Mouse (Mus musculus) MEL (cell line): ENCODE data around the gene Diablo.

Experiments
- CTCF ChIP-seq, 3 experiments: IDR thresholded peaks in 2 of 3; conservative IDR thresholded peaks in 1 of 3; 2 replicates each; pipeline ENCODE4 v1.5.1; 2011 to 2012; ENCODE audit warnings: low read length in 3 of 3, low read depth in 2 of 3, mild to moderate bottlenecking in 2 of 3, improper control_type of control experiment in 1 of 3, inconsistent platforms in 1 of 3, mixed read lengths in 1 of 3, moderate library complexity in 1 of 3; ENCODE audit not compliant: control insufficient read depth in 1 of 3, insufficient read depth in 1 of 3, poor library complexity in 1 of 3, severe bottlenecking in 1 of 3
- POLR2A ChIP-seq, 2 experiments: IDR thresholded peaks; 2 replicates each; pipeline ENCODE4 v1.6.1; 2011 to 2012; ENCODE audit warnings: low read length in 2 of 2, mild to moderate bottlenecking in 2 of 2, control low read depth in 1 of 2, improper control_type of control experiment in 1 of 2, low read depth in 1 of 2, moderate library complexity in 1 of 2; ENCODE audit not compliant: control insufficient read depth in 1 of 2, insufficient read depth in 1 of 2, poor library complexity in 1 of 2
- SMC3 ChIP-seq: IDR thresholded peaks from 2 replicates; pipeline ENCODE4 v1.6.1; 2011; ENCODE audit warnings: low read depth, low read length, improper control_type of control experiment
- USF1 ChIP-seq: IDR thresholded peaks from 2 replicates; pipeline ENCODE4 v1.6.1; 2014; ENCODE audit warnings: low read depth, mild to moderate bottlenecking, inconsistent platforms, low read length, improper control_type of control experiment, moderate library complexity

- no peak for TF ChIP-seq USF1
- no peak for TF ChIP-seq POLR2A (IDR thresholded peaks at IDR 0.05; ENCODE audit: control insufficient read depth in 1 of 2, insufficient read depth in 1 of 2, low read depth in 1 of 2, low read length in 2 of 2, poor library complexity in 1 of 2)
- TF ChIP-seq SMC3 = no peak
- TF ChIP-seq CTCF (IDR thresholded peaks at IDR 0.05 in 2 of 3, conservative IDR thresholded peaks at IDR 0.05 in 1 of 3; ENCODE audit: control insufficient read depth in 1 of 3, insufficient read depth in 1 of 3, low read depth in 2 of 3, low read length in 3 of 3, poor library complexity in 1 of 3, severe bottlenecking in 1 of 3) = no peak
Observed at GRCm38 (mm10) chr5:123470784-123471400, 53.1 kb downstream of the Diablo start.
